Mouse (Mus musculus): ENCODE measurements around the gene BC061212.
"Not testable (repeated sequence)": the region's sequence is repeated elsewhere in the genome, so short reads cannot be mapped to it uniquely, and the experiment has no call there.

The BC061212 gene

DNA sequence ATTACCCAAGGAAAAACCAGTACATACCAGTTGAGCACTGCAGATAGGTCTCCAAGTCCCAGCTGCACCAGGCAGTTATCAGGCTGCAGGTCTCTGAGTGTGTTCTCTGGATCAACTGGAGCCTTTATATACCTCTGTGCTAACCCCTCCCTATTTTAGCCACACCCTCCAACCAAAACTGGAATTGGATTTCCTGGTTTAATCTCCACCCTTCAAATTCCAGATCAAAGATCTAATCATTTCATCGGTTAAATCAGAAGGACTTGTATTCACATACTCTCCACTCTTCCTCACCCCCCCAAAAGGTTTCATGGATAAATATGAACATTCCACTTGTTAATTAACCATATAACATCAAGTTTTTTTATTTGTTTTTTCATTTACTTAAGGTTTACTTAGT is at the start of gene BC061212:
BC061212 (minus strand) TSS at position 101 of the 400 bp plus-strand sequence.
- not testable (repeated sequence) for DNase-seq (ENCODE audit: low spot score)

DNA sequence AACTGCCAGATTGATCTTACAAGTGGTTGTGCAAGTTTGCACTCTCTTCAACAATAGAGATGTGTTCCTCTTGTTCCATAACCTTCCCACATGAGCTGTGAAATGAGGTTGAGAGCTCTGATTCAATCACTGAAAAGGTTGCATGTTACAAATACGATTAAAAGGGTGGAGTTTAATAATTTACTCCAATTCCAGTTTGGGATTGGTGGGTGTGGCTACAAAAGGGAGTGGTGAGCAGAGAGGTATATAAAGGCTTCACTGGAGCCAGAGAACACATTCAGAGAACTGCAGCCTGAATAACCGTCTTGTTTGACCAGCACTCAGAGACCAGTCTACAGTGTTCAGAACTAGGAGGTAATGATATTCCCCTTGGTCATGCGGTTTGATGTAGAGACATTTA is 5.7 kb upstream of the BC061212 start, which contains the start of gene Gm6351:
Gm6351 (plus strand) TSS at position 301 of the 400 bp plus-strand sequence.
- not testable (repeated sequence) for DNase-seq (ENCODE audit: low spot score)

Data from urinary bladder, postnatal 10 days (tissue).